Mouse (Mus musculus) right cerebral cortex, postnatal 36 days (tissue): Measurements from ENCODE around the gene Piga.

Experiments used
- DNase-seq, 2 experiments: peaks; one replicate each; pipeline ENCODE4 v3.0.0; 2022; ENCODE audit warnings: low spot score in 2 of 2, mixed read lengths in 1 of 2

The Piga gene

DNA sequence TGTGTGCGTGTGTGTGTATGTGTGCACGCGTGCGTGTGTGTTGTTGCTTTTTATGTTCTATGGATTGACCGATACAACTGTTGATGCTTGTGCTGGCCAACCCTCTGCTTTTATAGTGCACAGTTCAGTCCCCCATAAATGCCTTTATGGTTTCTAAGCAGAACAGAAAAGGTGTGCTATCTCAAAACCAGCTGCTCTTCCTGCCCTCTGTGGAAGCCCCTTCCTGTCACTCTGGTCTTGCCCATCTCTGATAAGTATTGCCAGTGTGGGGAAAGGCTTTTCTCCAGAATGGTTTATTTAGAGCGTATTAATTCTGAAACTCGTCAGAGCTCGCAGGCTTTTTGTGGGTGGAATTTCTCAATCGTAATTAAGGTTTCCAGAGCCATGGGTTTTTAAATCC lies 13.1 kb downstream of the Piga start:
- DNase-seq: no peak

- peak in 1 of 2 experiments; percentile 7 for DNase-seq
Observed at GRCm38 (mm10) chrX:164436709-164437108, 17.1 kb downstream of the Piga start, which contains the start of gene Asb11. Gene Asb11, plus strand, starts transcription at chrX:164436994.

GRCm38 (mm10) chrX:164439462-164439861 lies 19.9 kb downstream of the Piga start:
- no peak for DNase-seq

DNA sequence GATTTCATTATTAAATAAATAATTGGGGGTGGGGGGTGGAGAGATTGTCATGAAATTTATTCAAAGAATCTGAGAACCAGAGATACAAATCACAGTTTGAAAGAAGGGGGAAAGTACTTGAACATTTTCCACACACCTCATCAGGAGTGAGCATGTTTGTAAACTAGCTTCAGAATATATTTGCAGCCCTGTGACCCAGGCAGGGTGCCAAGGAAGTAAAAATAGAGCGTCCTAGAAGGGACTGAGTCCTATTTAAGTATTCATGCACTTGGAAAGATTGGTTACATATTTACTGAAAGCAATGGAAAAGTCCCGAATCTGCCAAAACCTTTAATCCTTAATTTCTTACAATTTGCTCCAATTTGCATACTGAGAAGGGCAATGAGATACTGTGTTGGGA lies 20.6 kb downstream of the Piga start:
- DNase-seq: no peak

DNA sequence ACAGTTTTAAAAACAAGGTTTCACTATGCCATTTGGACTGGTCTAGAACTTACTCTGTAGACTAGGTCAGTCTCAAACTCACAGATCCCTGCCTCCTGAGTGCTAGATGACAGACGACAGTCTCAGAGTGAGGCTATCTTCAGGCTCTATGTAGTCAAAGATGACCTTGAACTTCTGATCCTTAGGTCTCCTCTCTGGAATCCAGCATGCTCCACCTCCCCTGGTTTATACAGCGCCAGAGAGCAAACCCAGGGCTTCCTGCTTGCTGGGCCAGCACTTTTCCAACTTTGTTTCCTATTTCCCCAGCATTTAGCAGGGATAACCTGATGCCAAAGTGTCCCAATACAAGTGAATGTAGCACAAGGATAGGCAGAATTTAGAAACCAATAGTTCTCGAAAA lies 21.1 kb downstream of the Piga start:
- no peak for DNase-seq

DNA sequence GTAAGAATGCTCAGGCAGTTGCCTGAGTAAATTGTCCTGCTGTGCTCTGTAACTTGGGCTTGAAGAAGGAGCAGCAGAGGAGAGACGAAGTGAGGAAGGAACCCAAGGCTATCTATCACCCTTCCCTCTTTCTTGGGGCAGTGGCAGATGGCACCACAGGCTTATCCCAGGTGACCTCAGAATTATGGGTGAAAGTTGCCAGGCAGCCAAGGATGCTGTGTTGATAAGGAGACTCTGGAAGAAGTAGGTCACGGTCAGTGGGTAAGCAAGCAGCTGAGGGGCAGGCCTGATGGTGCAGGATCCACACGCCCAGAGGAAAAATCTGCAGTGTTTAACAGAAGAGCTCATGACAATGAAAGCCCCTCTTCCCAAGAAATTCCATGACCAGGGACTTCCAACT lies 21.7 kb downstream of the Piga start:
- no peak for DNase-seq

DNA sequence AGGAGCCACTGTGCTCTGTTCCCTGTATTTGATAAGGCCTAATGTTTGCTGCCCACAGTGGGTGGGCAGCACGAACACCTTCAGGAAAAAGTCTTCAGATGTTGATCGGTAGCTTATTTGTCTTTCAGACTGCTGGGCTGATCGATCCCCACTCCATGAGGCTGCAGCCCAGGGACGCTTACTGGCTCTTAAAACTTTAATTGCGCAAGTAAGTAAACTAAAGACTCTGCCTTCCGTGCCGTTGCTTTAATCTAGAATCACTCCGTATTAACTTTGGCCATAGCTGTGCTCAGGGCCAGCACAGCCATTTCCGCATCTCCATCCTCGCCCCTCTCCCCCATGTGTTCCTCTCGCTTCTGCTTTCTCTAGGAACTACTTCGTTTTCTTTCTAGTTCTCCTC lies 26.0 kb downstream of the Piga start:
- no peak for DNase-seq

DNA sequence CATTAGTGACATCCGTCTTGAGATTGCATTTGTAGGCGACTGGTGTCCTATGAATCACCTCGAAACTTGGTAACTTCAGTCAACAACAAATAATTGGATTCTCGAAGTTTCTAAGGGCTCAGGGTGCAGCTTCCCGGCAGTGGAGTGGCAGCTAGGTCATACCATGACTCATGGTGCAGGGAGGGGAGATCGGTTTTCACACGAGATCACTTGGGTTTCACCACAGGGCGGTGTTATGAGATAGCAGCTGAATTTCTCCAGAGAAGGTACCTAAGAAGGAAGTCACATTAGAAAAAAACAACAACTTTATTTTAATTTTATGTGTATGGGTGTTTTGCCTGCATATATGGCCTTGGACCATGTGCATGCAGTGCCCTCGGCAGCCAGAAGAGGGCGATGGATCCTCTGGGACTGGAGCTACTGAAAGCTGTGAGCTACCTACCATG lies 26.5 kb downstream of the Piga start:
- DNase-seq: no peak

DNA sequence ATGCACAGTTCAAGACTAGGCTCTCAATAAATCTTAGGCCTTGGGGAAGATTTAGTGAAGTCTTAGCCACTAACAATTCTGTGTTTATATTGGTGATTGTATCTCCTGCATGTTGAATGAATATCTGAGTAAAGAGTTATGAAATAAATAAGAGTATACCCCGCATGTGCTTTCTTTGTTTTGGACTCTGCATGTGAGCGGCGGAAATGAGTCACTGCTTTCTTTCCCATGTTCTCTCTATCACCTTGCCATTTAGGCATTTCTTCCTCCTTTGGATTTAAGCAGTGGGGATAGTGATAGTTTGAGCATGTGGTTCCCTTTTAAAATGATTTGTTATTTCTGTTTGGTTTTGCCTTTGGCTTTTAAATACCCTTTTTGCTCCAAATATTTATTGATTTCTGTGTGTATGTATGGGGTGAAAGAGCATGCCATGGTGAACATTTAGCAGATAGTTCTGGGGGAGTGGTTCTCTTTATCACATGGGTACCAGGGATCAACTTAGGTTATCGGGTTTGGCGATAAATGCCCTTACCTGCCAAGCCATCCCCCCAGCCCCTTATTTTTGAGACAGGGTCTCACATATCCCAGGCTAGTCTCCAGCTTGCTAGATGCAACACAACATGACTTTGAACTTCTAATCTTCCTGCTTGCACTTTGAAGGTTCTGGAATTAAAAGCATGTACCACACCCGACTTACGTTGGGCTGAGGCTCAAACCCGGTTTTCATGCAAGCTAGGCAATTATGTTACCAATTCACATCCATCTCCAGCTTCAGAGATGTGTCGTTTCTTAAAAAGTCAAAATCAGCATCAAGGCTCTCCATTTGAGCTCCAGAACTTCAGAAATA lies 27.5 kb downstream of the Piga start:
- DNase-seq: no peak

GRCm38 (mm10) chrX:164447682-164448071 lies 28.1 kb downstream of the Piga start:
- no peak for DNase-seq

DNA sequence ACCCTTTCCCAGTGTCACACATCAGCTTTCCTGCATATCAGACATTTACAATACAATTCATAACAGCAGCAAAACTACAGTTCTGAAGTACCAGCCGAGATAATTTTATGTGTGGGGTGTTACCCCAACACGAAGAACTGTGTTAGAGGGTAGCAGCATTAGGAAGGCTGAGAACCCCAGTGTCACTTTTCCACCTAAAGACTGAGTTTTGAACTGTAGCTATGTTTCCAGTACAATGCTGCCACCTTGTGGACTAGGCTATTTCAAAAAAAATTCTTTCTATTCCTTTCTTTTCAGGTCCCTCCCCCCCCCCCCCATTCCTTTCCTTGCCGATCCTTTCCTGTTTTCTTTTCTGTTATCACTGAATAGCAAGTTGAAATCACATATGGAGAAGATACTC lies 29.6 kb downstream of the Piga start:
- no peak for DNase-seq

DNA sequence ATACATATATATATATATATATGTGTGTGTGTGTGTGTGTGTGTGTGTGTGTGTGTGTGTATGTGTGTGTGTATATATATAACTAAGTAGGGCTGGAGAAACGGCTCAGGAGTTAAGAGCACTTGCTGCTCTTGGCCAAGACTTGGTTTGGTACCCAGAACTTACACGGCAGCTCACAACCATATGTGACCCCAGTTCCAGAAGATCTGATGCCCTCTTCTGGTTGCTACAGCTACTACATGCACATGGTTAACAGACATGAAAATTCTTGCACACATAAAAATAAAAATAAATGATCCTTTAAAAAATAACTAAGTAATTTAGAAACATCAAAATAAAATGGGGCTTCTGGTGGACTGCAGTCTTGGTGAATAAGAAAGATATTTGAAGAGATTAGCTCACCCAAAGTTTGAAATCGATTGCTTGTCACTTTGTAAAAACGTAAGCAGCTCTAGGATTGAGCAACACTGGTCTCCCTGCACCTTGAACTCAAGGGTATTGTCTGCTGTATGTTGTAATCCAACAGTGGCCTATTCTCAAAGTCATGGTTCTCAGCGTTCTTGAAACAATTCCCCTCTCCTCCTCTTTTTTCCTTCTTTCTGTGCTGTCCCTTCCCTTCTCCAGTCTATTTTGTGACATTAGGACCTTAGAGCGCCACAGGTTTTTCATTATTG lies 39.8 kb downstream of the Piga start:
- DNase-seq: no peak
